Mouse (Mus musculus): ENCODE measurements around the gene Slc27a5. TPM values are rescaled to one million over a fixed set of nuclear protein-coding genes. Genes with fewer than 3 reads are reported as not detected.

The Slc27a5 gene
- 0.32 and 3.3 TPM in 2 replicates for polyA plus RNA-seq (2012; rRNA removed; ENCODE audit: low replicate concordance)

DNA sequence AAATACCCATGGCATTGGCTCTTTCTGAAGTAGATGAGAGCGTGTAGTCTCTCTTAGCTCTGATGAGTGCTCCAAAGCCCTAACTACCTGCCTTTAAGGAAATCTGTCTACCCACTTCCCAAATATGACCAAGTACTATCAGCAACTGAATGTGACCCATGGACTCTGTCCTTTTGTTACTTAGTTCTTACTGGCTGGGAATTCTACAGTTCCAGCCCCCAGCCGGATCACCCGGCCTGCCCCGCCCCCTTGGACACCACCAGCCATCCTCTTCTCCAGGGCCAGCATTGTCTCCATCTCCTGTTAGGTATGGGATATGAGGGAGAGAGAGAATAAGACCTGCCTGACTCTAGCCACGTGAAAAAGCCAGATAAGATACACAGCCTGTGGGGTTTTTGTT is at the start of gene Slc27a5:
Gene Slc27a5 (minus strand): TSS at position 140 of the 400 bp plus-strand sequence.

DNA sequence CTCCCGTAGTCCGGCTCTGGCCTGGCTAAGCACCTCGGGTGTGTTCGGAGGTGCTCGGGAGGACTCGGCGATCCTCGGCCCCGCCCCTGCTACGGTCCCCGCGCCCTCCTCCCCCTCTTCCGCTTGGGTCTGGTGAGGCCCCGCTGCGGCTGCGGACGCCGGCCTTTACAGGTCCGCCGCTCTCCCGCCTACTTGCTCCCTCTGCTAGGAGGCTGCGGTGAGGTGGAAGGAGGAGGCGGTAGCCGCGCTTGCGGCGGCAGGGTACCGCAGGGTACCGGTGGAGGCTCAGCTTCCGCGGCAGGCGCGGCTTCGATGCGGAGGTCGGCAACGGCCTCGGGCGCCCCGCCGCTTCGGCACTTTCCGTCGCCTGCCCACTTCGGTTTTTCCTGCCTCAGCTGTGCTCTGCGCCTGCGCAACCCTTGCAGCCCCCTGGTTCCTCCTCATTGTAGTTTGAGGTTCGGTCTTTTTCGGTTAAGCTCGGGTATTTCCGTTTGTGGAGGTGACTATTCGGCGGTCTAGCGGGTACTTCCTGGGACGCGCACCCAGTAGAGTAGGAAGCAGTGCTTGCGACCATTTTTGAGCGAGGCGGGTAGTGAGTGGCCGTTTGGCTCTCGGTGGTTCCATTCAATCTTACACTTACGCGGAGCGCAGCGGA is 40.0 kb upstream of the Slc27a5 start, which contains the start of gene Ube2m:
Gene Ube2m (minus strand): TSS at position 375 of the 655 bp plus-strand sequence.

DNA sequence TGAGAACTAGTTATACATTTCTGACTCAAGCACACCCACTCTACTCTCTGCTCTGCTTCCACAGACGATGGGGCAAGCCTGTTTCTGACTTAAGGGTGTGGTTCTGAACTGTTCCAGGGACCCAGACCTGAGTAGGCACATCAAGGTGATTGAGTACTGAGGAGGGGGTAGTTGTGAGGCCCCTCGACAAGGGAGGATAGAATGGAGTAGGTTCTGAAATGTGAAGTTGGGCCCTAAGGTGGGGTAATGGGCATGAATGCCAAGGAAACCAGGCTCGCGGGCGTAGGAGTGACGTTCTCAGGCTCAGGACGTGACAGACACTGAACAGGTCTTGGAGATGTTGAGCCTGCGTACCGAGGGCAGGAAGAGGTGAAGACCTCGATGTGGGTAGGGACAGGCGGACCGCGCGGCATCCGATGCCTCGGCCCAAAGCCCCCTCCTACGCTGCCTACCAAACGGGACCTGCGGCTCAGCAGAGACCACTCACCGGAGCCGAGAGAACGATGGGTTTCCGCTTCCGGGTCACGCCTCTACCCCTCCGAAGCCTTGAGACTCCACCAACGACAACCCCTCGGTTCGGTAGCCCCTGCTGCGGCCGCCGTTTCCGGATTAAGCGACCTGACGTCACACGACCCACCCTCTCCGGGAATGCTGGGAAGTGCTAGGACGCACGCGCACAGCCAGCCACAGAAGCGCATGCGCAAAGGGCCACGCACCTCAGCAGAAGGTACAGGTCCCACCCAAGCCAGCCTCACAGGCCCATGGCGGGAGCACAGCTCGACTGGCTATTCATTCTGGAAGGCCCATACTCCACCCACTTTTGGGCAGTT is 36.4 kb upstream of the Slc27a5 start, which contains the start of gene Chmp2a:
Gene Chmp2a (minus strand): TSS at position 660 of the 830 bp plus-strand sequence.

DNA sequence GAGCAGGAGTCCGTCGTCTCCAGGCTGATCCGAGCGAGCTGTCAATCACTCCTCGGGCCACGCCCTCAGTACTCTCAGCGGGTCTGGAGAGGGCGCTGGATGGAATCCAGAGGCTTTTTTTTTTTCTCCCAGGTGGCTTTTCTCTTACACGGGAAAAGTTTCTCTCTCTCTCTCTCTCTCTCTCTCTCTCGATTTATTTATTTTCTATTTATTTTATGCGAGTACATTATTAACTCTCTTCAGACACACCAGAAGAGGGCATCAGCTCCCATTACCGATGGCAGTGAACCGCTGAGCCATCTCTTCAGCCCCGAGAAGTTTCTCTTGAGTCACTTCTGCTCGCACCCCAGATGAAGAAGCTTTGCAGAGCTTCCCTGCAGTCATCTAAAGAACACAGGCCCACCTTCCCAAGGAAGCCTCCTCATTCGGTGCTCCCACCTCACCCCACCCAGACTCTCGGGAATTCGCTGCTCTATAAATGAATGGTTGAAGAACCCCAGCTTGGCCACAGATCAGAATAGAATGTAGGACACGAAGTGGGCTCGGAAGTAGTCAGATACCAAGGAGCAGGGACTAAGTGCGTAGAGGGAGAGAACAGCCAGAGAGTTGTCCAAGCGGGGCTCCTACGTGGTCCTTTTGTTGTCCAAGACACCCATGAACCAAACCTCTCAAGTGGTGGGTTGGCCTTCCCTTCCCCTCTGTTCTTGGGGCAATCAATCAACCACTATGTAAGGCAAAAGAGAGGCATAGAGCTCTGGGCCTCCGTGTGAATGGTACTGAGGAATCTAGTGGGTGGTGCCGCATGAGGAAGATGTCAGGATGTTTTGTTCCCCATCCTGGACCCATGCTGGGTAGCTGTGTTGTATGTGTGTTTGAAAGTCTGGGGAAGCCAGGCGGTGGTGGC is 12.3 kb upstream of the Slc27a5 start, which contains the start of gene Zbtb45:
Gene Zbtb45 (minus strand): TSS at position 30 of the 904 bp plus-strand sequence.

DNA sequence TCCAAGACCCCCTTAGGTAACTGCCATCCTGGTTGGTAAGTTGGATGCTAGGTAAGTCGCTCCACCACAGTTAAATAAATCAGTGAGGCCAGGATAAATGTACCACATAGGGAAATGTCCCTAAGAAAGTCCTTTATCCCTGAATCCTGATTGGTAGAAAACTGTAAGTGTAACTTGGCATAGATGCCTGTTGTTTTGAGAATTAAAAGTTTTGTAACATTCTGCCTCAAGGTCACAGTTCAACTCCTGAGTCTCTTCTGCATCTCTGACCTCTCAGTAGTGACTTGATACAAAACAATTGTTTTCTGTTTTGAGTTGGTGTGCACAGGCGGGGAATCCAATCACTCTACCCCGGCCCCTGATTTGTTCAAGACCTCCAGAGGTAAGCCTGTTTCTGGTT is 859 bp upstream of the Slc27a5 start, which contains the start of gene Trim28:
Gene Trim28 (plus strand): TSS at position 264 of the 400 bp plus-strand sequence.

DNA sequence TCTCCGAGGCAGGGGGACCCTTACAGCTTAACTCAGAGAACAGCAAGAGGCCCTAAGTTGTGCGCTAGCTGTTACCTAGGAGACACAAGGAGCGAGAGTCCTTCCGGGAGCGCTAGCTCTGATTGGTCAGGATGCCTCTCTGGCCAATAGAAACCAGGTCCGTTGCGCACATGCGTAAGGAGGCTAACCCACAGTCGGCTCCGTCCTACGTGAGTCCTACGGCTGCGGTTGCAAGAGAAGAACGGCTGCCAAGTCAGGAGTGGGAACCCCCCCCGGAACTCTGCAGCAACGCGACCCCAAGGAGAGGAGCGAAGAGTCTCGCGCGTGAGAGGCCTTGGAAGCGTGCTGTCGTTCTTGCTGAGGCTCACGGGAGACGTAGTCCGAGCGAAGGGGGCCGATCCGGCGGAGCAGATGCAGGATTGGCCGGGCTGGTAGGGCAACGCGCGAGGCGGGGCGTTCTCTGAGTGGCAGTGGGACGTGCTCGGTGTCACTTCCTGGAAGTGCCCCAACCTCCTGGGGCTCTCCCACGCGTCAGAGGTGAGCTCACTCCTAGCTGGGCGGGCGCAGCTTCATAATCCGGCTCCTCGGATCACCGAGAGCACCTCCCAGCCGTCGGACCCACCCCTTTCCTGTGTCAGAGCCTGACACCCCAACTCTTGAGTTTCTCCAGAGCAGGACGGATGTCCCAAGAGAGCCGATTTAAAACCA is 20.2 kb downstream of the Slc27a5 start, which contains the start of gene Zfp446:
Gene Zfp446 (plus strand): TSS at position 167 of the 708 bp plus-strand sequence.

DNA sequence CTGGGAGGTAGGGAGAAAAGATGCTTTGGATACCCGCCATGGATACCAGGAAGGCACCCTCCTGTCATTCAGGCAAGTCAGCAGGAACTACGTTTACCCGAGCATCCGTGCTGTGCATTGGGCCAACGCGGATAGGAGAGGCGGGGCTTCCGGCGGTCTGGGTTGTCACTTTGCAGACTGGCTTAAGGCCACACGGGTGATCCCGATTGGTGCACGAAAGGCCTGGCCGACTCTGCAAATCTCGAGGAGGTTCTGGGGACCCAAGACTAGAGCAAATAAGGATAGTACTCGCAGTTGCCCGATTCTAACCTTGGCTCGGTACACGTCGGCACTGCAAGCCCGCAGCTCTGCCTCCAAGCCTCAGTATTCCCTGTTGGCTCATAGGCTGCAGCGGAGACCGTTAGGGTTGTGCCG is 32.3 kb downstream of the Slc27a5 start, which contains the start of gene Zfp324:
Gene Zfp324 (plus strand): TSS at position 161 of the 414 bp plus-strand sequence.

Other genes with a start within 250 kb of the Slc27a5 start
- 0.91 and 1.9 TPM in 2 replicates for gene Zscan18, start 194.6 kb downstream of the Slc27a5 start, polyA plus RNA-seq (2012; rRNA removed; ENCODE audit: low replicate concordance)
- gene Zfp329, start 179.3 kb downstream of the Slc27a5 start, polyA plus RNA-seq (2012; rRNA removed; ENCODE audit: low replicate concordance) = 0.79 and 2.4 TPM in 2 replicates
- gene Zfp110, start 163.4 kb downstream of the Slc27a5 start, polyA plus RNA-seq (2012; rRNA removed; ENCODE audit: low replicate concordance) = 7.8 and 12.3 TPM in 2 replicates
- gene Zfp128, start 117.0 kb downstream of the Slc27a5 start, polyA plus RNA-seq (2012; rRNA removed; ENCODE audit: low replicate concordance) = 0.56 and 1.6 TPM in 2 replicates
- 8.4 and 18.4 TPM in 2 replicates for gene Zscan22, start 100.4 kb downstream of the Slc27a5 start, polyA plus RNA-seq (2012; rRNA removed; ENCODE audit: low replicate concordance)
- 2,239 and 2,291 TPM in 2 replicates for gene Rps5, start 75.9 kb downstream of the Slc27a5 start, polyA plus RNA-seq (2012; rRNA removed; ENCODE audit: low replicate concordance)
- 1.4 and 1.6 TPM in 2 replicates for gene Rnf225, start 70.8 kb downstream of the Slc27a5 start, polyA plus RNA-seq (2012; rRNA removed; ENCODE audit: low replicate concordance)
- gene Zfp324, start 32.4 kb downstream of the Slc27a5 start, polyA plus RNA-seq (2012; rRNA removed; ENCODE audit: low replicate concordance) = 6.7 and 10.3 TPM in 2 replicates
- gene Zfp446, start 20.3 kb downstream of the Slc27a5 start, polyA plus RNA-seq (2012; rRNA removed; ENCODE audit: low replicate concordance) = 5.9 and 6.8 TPM in 2 replicates
- gene Trim28, start 922 bp upstream of the Slc27a5 start, polyA plus RNA-seq (2012; rRNA removed; ENCODE audit: low replicate concordance) = 236 and 280 TPM in 2 replicates
- 27.8 and 61.8 TPM in 2 replicates for gene Zbtb45, start 11.8 kb upstream of the Slc27a5 start, polyA plus RNA-seq (2012; rRNA removed; ENCODE audit: low replicate concordance)
- gene Chmp2a, start 36.6 kb upstream of the Slc27a5 start, polyA plus RNA-seq (2012; rRNA removed; ENCODE audit: low replicate concordance) = 50.6 and 56.2 TPM in 2 replicates
- 147 and 206 TPM in 2 replicates for gene Ube2m, start 40.1 kb upstream of the Slc27a5 start, polyA plus RNA-seq (2012; rRNA removed; ENCODE audit: low replicate concordance)
- gene Mzf1, start 56.6 kb upstream of the Slc27a5 start, polyA plus RNA-seq (2012; rRNA removed; ENCODE audit: low replicate concordance) = 1.4 and 2.4 TPM in 2 replicates
- gene Vmn1r85, start 97.0 kb upstream of the Slc27a5 start, polyA plus RNA-seq (2012; rRNA removed; ENCODE audit: low replicate concordance) = not detected in 2 replicates
- gene Vmn1r86, start 121.7 kb upstream of the Slc27a5 start, polyA plus RNA-seq (2012; rRNA removed; ENCODE audit: low replicate concordance) = not detected in 2 replicates
- not detected in 2 replicates for gene Vmn1r87, start 142.0 kb upstream of the Slc27a5 start, polyA plus RNA-seq (2012; rRNA removed; ENCODE audit: low replicate concordance)
- gene Vmn1r88, start 161.4 kb upstream of the Slc27a5 start, polyA plus RNA-seq (2012; rRNA removed; ENCODE audit: low replicate concordance) = not detected in 2 replicates
- gene Vmn1r89, start 214.8 kb upstream of the Slc27a5 start, polyA plus RNA-seq (2012; rRNA removed; ENCODE audit: low replicate concordance) = not detected in 2 replicates

All from mammary gland, adult 2 months (tissue).